Mouse (Mus musculus) liver, embryonic 14.5 days (tissue): Measurements from ENCODE around the gene Wap. TPM values are rescaled to one million over a fixed set of nuclear protein-coding genes. Genes with fewer than 3 reads are reported as not detected.
A peak's percentile ranks its signal among the peaks of the same experiment; 100 is the strongest.

Experiments
- ATAC-seq: fragments of 200-750 bp; cut with Nextera tagmentation; 2 replicates; pipeline ENCODE4 v1.8.0; 2017; ENCODE audit warnings: moderate number of reproducible peaks, mild to moderate bottlenecking, moderate library complexity; ENCODE audit not compliant: insufficient read depth
- DNase-seq, 3 experiments: peaks; one replicate each; pipeline ENCODE4 v3.0.0-alpha.2; 2012 to 2013; ENCODE audit warnings: low read depth in 3 of 3, low spot score in 3 of 3
- H3K27ac ChIP-seq: fragments of 300-500 bp; sonication (generic); 2 replicates; pipeline ENCODE4 v1.5.1; 2014; ENCODE audit warnings: moderate library complexity, mild to moderate bottlenecking, control low read depth, inconsistent platforms
- H3K27me3 ChIP-seq: fragments of 300-500 bp; sonication (generic); 2 replicates; pipeline ENCODE4 v1.6.1; 2014; ENCODE audit warnings: mild to moderate bottlenecking, low read length, moderate library complexity; ENCODE audit not compliant: control insufficient read depth, insufficient read depth
- H3K36me3 ChIP-seq: fragments of 300-500 bp; sonication (generic); replicated peaks from 2 replicates; pipeline ENCODE4 v1.6.1; 2014; ENCODE audit warnings: low read depth; ENCODE audit not compliant: control insufficient read depth, insufficient read depth
- H3K4me1 ChIP-seq, 2 experiments: fragments of 200-500 bp in 1 of 2; fragments of 300-500 bp in 1 of 2; sonication (generic) in 1 of 2; replicated peaks; 2 replicates each; pipeline ENCODE4 v1.6.1; 2012 to 2014; ENCODE audit warnings: antibody characterized with exemption in 1 of 2, inconsistent platforms in 1 of 2, low read length in 1 of 2; ENCODE audit not compliant: control insufficient read depth in 2 of 2, insufficient read depth in 2 of 2
- H3K4me2 ChIP-seq: fragments of 300-500 bp; sonication (generic); 2 replicates; pipeline ENCODE4 v1.6.1; 2014; ENCODE audit warnings: low read depth, mild to moderate bottlenecking, control low read depth, moderate library complexity
- H3K4me3 ChIP-seq, 2 experiments: fragments of 200-500 bp in 1 of 2; fragments of 300-500 bp in 1 of 2; sonication (generic) in 1 of 2; 2 replicates each; pipeline ENCODE4 v1.5.1; 2012 to 2014; ENCODE audit warnings: low read depth in 2 of 2, low read length in 2 of 2, mild to moderate bottlenecking in 2 of 2, control low read depth in 1 of 2, inconsistent platforms in 1 of 2, moderate library complexity in 1 of 2; ENCODE audit not compliant: insufficient read depth in 1 of 2
- H3K9ac ChIP-seq: fragments of 300-500 bp; sonication (generic); replicated peaks from 2 replicates; pipeline ENCODE4 v1.6.1; 2014; ENCODE audit warnings: mild to moderate bottlenecking, control low read depth, moderate library complexity
- H3K9me3 ChIP-seq: fragments of 300-500 bp; sonication (generic); 2 replicates; pipeline ENCODE4 v1.6.1; 2016; ENCODE audit warnings: low read length, mixed read lengths; ENCODE audit not compliant: control insufficient read depth
- CTCF ChIP-seq: IDR thresholded peaks from 2 replicates; pipeline ENCODE4 v1.5.1; 2016; ENCODE audit warnings: antibody characterized with exemption, low read depth, control low read depth
- EP300 ChIP-seq: IDR thresholded peaks from 2 replicates; pipeline ENCODE4 v1.6.1; 2016; ENCODE audit warnings: antibody characterized with exemption, low read depth
- WGBS: fragments of 180-500 bp; shearing (Covaris S2); extraction: QIAGEN DNeasy Blood & Tissue Kit; methylation state at CpG from one replicate; pipeline ENCODE4 v1.1.7; 2014; ENCODE audit not compliant: insufficient replicate concordance; 5-methylcytosine and 5-hydroxymethylcytosine counted together
- polyA plus RNA-seq, 2 experiments: library from polyadenylated mRNA; depleted of rRNA in 1 of 2; stranded (reverse) in 1 of 2; unstranded in 1 of 2; fragments of >200 nt; fragmentation: Nextera tagmentation in 1 of 2; extraction: Ambion mirVana in 1 of 2; gene quantifications; 2 replicates each; pipeline versions ENCODE4 v1.2.1 to v1.2.3; 2012 to 2014

Gene Wap
- polyA plus RNA-seq, 2 experiments, result not detected

DNA sequence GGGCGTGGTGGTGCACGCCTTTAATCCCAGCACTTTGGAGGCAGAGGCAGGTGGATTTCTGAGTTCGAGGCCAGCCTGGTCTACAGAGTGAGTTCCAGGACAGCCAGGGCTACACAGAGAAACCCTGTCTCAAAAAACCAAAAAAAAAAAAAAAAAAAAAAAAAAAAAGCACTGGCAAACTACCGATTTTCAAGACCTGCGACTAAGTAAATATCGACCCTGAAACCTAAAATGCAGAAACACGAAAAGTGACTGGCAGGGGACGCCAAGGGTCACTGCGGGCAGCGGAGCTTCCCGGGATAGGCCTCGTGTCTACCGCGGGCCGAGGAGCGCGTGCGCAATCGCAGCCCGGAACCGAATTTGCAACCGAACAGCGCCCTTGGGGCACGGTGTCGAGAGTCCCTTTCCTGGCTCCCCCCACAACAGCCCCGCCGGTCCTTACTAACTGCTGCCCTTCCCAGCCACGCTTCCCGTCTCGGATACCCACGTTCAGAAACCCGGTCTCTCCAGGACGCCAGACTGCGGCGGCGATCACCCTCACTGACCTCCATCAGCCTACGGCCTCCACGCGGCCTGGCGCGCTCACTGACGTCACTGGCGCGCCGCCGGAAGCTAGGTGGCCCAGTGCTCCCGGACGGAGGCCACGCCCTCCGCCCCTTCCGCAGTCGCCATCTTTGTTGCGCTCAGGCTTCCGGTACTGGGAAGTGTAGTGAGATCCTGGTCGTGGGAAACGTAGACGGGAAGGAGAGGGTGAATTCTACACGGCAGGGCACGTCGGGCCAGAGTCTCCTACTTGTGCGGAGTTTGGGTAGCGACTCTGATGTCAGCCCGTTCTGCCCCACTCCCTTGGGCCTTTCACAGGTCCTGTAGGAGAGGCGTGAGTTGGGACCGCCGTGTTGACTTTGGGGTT, 12.7 kb downstream of the Wap start, which contains the start of gene Tbrg4:
Gene Tbrg4, minus strand, starts transcription at position 590 of the 910 bp plus-strand sequence.
- under 1% methylated on average over 66 of the region's 66 CpGs for WGBS
- Histone ChIP-seq H3K36me3 (peaks cover 33% of the 10 kb centered on the region), H3K4me2 (peak within 1 kb of the TSS; percentile 93), H3K27ac (peak within 1 kb of the TSS; percentile 81), H3K9ac (peak within 1 kb of the TSS; percentile 80), H3K4me1 (peaks cover 20 to 23% of the 10 kb centered on the region in 2 experiments), H3K27me3 (no peaks in the 10 kb centered on the region), H3K9me3 (no peaks in the 10 kb centered on the region), H3K4me3 (peak within 1 kb of the TSS; percentile 90 to 92)
- TF ChIP-seq EP300 (peak; percentile 29; the same call in 1 of the 2 replicates), CTCF (peak; percentile 22)
- DNase-seq (peak; percentile 87 to 89 (median 88)), ATAC-seq (peak; percentile 91)

DNA sequence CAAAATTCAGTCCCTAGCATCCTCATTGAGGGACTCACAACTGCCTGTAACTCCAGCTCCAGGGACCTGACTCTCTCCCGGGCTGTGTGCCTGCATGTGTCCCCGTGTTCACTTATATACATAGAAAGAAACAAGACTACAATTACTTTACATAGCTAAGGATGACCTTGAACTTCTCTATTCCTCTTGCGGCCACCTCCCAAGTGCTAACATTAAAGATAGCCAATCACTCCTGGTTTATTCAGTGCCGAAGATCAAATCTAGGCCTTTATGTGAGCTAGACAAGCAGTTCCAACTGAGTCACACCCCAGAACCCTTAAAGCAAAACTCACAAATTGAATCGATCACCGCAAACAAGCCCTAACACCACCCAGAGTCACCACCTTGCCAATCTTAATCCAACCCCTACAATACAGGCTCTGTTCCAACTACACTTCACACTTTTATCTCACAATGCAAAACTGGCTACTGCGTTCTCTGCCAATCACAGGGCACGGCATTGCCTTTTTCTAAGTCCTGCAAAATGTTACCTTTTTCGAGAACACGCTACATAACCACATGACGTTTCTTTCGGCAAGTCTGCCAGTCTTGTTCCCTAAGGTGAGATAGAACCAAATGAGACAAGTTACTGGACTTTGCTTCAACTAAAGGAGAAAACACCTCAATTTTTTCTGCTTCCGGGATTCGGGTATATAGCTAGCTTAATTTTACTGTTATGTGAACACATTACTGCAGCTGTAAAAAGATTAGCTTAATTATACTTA, 13.6 kb downstream of the Wap start:
- Histone ChIP-seq H3K36me3 (peaks cover 42% of the 10 kb centered on the region), H3K9me3 (no peaks in the 10 kb centered on the region), H3K27me3 (no peaks in the 10 kb centered on the region), H3K9ac (peak overlapping the region; percentile 78), H3K4me1 (peaks cover 20 to 23% of the 10 kb centered on the region in 2 experiments), H3K27ac (no peak overlapping the region; the same call in 1 of the 2 replicates), H3K4me2 (peak overlapping the region; percentile 93), H3K4me3 (peak overlapping the region; percentile 90 to 92)
- no peak for ATAC-seq
- no peak for DNase-seq
- TF ChIP-seq EP300 (no peak), CTCF (no peak)
- WGBS, result 26% methylated on average over 14 of the region's 14 CpGs

DNA sequence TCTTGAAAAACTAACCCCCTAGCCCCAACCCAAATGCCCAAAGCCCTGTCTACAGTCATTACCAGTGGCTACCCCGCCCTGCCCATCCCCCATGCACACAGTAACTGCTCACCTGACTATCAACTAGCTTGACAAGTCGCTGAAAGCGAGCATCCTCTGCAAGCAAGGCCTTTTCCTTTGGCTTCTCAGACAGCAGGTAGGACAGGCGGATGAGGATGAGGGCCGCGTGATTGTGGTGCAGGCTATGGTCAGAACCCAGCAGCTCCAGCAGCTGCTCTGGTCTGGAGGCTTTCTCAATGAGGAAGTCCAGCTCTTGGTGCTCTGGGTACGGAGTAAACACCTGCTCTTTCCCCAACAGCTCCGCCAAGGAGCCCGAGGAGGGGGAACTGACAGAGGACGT, 14.7 kb downstream of the Wap start:
- Histone ChIP-seq H3K4me3 (peak overlapping the region; percentile 90 to 92), H3K27ac (no peak overlapping the region; the same call in 1 of the 2 replicates), H3K27me3 (no peaks in the 10 kb centered on the region), H3K36me3 (peaks cover 53% of the 10 kb centered on the region), H3K9ac (peak overlapping the region; percentile 78), H3K4me2 (peak overlapping the region; percentile 93), H3K4me1 (peaks cover 20 to 23% of the 10 kb centered on the region in 2 experiments), H3K9me3 (no peaks in the 10 kb centered on the region)
- no peak for DNase-seq
- 43% methylated on average over 10 of the region's 10 CpGs for WGBS
- no peak for ATAC-seq
- TF ChIP-seq EP300, result no peak
- TF ChIP-seq CTCF, result no peak

DNA sequence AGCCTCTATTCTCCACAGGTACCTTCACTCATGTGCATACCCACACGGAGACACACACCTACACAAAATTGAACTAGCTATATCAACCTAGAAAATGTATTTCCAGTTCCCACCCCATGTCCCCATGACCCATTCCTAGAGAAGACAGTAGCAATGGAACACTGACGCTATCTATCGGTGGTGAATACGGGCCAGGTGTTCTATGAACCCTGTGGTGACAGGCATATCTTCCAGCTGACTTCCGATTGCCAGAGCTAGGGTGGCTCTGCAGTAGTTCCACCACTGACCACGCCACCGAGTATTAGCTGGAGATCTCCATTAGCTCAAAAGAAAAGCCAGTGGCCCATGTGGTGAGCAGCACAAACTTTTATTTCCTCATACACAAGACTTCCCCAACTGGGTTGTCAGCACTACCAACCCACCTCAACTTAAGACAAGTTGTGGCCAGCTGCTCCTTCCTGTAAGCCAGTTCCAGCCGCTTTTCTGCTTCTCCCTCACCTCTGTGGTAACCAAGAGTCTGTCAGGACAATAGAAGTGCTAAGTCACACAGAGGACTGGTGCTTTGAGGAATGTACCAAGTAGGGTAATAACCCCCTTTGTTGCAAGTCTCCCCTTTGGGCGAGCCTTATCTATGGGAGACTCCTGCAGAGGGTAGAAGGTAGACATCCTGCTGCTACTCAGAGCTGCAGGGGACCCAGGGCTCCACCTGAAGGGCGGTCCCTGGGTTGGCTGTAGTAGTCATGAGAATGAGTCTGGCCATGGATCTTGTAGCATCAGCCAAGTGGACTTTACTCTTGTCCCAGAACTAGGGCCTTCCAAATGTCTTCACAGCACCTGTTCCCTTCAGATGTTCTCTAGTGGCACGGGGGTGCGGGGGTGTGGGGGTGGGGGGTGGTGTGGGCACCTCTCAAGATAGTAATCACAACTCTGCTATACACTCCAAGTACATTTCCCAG, 22.9 kb downstream of the Wap start:
- no peaks in the 10 kb centered on the region for H3K27me3 ChIP-seq
- no peak overlapping the region for H3K4me2 ChIP-seq
- H3K4me3 ChIP-seq, result no peak overlapping the region
- no peak overlapping the region for H3K9ac ChIP-seq
- WGBS, result 72% methylated on average over 12 of the region's 12 CpGs
- H3K4me1 ChIP-seq, result no peaks in the 10 kb centered on the region
- no peaks in the 10 kb centered on the region for H3K9me3 ChIP-seq
- H3K27ac ChIP-seq, result no peak overlapping the region
- ATAC-seq (peak; percentile 14), DNase-seq (no peak)
- TF ChIP-seq EP300, result no peak
- no peak for TF ChIP-seq CTCF
- H3K36me3 ChIP-seq, result peaks cover 65% of the 10 kb centered on the region
